Mouse (Mus musculus): ENCODE measurements around the gene Slc22a23. TPM values are rescaled to one million over a fixed set of nuclear protein-coding genes. Genes with fewer than 3 reads are reported as not detected.

The Slc22a23 gene
- polyA plus RNA-seq, 1 experiment from 2014 or later: 6.8 TPM

GRCm38 (mm10) chr13:34232992-34233391 lies 112.0 kb downstream of the Slc22a23 start:
- no peaks in the 10 kb centered on the region for H3K9me3 ChIP-seq
- no peak for DNase-seq (ENCODE audit: extremely low spot score, low spot score)
- 0 out of 2 replicates have a peak, but pooled peaks cover 5% of the 10 kb centered on the region for H3K36me3 ChIP-seq (replicated peaks)
- H3K4me3 ChIP-seq: no peak overlapping the region
- H3K27ac ChIP-seq: no peak overlapping the region
- 83% methylated on average over 6 of the region's 6 CpGs for WGBS
- H3K27me3 ChIP-seq (ENCODE audit: poor library complexity, severe bottlenecking): no peaks in the 10 kb centered on the region
- H3K4me1 ChIP-seq: peaks cover 72% of the 10 kb centered on the region

DNA sequence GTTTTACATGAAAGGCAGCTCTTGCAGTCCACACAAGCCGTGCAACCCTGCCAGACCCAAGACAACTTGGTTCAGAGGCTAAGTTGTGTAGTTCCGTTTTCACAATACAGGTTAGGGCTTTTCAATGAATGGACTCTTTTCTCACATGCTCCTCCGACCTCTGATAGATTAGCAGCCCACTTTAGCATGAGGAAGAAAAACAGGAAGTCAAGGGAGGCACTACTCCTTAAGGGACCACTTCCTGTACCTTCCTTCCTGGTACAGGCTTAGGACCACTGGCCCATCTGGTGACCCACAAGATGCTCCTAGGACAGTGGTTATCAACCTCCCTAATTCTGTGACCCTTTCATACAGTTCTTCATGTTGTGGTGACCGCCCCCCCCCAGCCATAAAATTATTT lies 116.1 kb downstream of the Slc22a23 start:
- Histone ChIP-seq H3K4me3 (no peak overlapping the region), H3K27me3 (ENCODE audit: poor library complexity, severe bottlenecking) (no peaks in the 10 kb centered on the region), H3K36me3 (replicated peaks) (no peaks in the 10 kb centered on the region), H3K4me1 (peaks cover 70% of the 10 kb centered on the region), H3K9me3 (no peaks in the 10 kb centered on the region), H3K27ac (no peak overlapping the region)
- 72% methylated on average over 4 of the region's 4 CpGs for WGBS
- no peak for DNase-seq (ENCODE audit: extremely low spot score, low spot score)

DNA sequence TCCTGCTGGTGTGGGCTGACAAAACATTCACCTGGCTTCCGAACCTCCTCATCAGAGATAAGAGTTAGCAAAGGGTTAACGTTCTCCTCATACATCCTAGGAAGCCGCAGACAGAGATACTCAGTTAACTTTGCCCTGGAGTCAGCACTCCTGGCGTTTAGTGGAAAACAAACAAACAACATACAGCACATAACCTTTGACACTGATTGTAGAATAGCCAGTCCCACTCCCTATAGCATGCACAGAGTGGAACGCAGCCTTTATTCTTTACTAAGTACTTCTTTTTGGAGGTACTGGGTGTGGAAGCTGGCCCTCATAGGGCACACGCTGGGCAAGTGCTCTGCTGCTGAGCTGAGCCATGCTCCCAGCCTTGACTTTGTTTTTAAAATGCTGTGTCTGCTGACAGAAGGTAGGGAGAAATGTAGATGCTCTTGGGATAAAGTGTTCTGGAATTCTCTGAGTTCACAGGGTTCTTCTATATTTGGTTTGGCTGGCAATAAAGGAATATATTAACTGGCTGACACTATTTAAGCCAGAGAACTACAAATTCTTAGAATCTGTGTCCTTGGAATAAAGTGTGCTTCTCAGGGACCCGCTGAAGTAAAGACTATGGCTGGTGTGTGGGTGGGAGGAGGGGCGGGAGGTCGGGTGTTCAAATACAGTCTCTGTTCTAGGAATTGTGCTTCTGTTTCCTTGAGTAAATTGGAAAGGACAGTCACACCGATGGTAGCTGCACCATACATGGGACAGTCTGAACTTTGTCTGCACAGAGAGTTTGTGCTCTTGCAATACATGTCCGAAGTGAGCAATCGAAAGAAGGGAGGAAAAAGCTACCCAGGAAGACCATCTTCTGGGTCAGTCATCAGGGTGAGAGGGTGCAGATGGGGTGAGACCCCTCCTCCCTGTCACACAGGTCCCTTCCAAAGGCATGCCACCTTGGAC lies 117.0 kb downstream of the Slc22a23 start:
- no peak for DNase-seq (ENCODE audit: extremely low spot score, low spot score)
- Histone ChIP-seq H3K9me3 (no peaks in the 10 kb centered on the region), H3K27me3 (ENCODE audit: poor library complexity, severe bottlenecking) (no peaks in the 10 kb centered on the region), H3K4me3 (no peak overlapping the region), H3K36me3 (replicated peaks) (no peaks in the 10 kb centered on the region), H3K27ac (peak overlapping the region; percentile 68; the same call in 1 of the 2 replicates), H3K4me1 (peaks cover 72% of the 10 kb centered on the region)
- WGBS: 35% methylated on average over 12 of the region's 12 CpGs

DNA sequence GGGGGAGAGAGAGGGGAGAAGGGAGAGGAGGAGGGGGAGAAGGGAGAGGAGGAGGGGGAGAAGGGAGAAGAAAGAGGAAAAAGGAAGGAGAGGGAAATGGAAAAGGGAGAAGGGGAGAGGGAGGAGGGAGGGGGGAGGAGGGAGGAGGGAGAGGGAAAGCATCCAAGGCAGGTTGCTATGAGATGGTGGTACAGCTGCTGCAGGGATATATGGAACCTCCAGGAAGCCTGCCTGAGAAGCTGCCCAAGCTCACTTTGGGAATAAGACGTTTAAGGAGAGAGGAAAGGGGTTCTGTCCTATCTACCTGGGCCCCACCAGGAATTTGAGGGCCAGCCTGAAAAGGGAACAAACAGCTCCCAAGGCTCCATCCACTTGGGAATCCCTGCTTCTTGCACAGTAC lies 118.0 kb downstream of the Slc22a23 start:
- peaks cover 70% of the 10 kb centered on the region for H3K4me1 ChIP-seq
- 0 out of 2 replicates have a peak overlapping the region, but pooled peaks have one; percentile 53 for H3K27ac ChIP-seq
- H3K9me3 ChIP-seq: no peaks in the 10 kb centered on the region
- H3K4me3 ChIP-seq: no peak overlapping the region
- 13% methylated on average over 1 of the region's 1 CpGs for WGBS
- no peak for DNase-seq (ENCODE audit: extremely low spot score, low spot score)
- no peaks in the 10 kb centered on the region for H3K27me3 ChIP-seq (ENCODE audit: poor library complexity, severe bottlenecking)
- H3K36me3 ChIP-seq (replicated peaks): peaks cover 3% of the 10 kb centered on the region; the same call in 1 of the 2 replicates

DNA sequence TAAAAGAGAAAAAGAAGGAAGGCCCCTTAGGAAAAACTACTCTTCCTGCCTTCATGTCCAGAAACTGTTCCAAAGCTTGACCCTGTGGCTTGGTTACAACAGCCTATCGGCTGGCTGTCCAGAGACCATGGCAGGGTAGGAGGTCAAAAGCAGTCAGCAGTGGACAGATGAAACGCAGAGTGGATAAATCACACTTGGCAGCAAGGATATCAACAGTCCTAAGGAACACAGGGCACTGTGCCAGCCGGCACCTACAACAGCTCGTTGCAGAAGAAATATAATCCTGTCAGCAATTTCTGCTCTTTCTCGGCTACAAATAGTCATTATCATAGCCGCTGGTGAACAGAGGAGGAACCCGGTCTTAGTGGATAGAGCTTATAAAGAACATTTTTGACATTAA lies 122.0 kb downstream of the Slc22a23 start:
- H3K27me3 ChIP-seq (ENCODE audit: poor library complexity, severe bottlenecking): no peaks in the 10 kb centered on the region
- H3K4me1 ChIP-seq: peaks cover 59% of the 10 kb centered on the region
- H3K36me3 ChIP-seq (replicated peaks): peaks cover 38% of the 10 kb centered on the region
- no peaks in the 10 kb centered on the region for H3K9me3 ChIP-seq
- DNase-seq (ENCODE audit: extremely low spot score, low spot score): no peak
- peak overlapping the region; percentile 44 for H3K27ac ChIP-seq
- no peak overlapping the region for H3K4me3 ChIP-seq
- 88% methylated on average over 7 of the region's 7 CpGs for WGBS

DNA sequence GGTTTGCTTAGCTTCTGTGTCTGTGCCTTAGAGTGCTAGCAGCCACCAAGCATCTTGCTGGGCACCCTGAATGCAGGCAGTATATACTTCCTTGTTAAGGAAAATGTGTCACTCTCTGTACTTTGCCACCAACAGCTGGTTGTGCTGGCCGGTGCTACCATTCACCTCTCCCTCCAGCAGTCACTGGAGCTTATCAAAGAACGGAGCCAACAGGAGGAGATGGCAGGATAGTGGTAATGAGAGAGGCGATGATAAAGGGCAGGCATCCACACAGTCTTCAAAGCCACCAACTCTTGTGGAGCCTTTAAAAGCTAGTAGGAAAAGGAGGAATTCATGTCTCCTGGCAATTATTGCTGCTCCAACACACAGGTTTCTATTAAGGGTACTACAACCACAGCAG lies 125.3 kb downstream of the Slc22a23 start:
- H3K36me3 ChIP-seq (replicated peaks): peaks cover 48% of the 10 kb centered on the region
- 92% methylated on average over 3 of the region's 3 CpGs for WGBS
- H3K27me3 ChIP-seq (ENCODE audit: poor library complexity, severe bottlenecking): no peaks in the 10 kb centered on the region
- no peak for DNase-seq (ENCODE audit: extremely low spot score, low spot score)
- no peaks in the 10 kb centered on the region for H3K9me3 ChIP-seq
- peaks cover 33% of the 10 kb centered on the region for H3K4me1 ChIP-seq
- H3K4me3 ChIP-seq: no peak overlapping the region
- no peak overlapping the region for H3K27ac ChIP-seq

- DNase-seq (ENCODE audit: extremely low spot score, low spot score): no peak
- Histone ChIP-seq H3K27ac (no peak overlapping the region), H3K4me3 (no peak overlapping the region), H3K36me3 (replicated peaks) (peaks cover 53% of the 10 kb centered on the region), H3K9me3 (no peaks in the 10 kb centered on the region), H3K4me1 (peaks cover 24% of the 10 kb centered on the region), H3K27me3 (ENCODE audit: poor library complexity, severe bottlenecking) (no peaks in the 10 kb centered on the region)
- 82% methylated on average over 3 of the region's 3 CpGs for WGBS
Observed at GRCm38 (mm10) chr13:34218776-34219175, 126.2 kb downstream of the Slc22a23 start.

DNA sequence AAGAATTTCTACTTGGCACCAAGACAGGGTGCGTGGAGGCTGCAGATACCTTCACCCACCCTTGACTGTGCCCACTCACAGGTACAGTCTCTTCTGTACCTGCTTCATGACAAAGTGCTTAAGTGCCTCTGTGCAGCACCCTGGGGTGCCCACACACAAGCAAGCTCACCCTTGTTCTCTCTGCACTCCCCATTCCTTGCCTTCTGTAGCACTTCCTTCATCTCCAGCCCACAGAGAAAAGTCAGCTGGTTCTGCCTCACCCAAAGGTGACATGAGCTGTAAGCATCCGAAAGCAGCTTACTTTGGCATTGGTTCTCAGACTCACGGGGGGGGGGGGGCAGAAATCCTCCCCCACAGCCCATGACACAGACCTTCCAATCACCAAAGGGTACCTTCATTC lies 130.1 kb downstream of the Slc22a23 start:
- WGBS: 84% methylated on average over 3 of the region's 3 CpGs
- DNase-seq (ENCODE audit: extremely low spot score, low spot score): no peak
- peaks cover 12% of the 10 kb centered on the region; the same call in 1 of the 2 replicates for H3K4me1 ChIP-seq
- H3K27ac ChIP-seq: peak overlapping the region; percentile 51; the same call in 1 of the 2 replicates
- peaks cover 42% of the 10 kb centered on the region for H3K36me3 ChIP-seq (replicated peaks)
- no peaks in the 10 kb centered on the region for H3K9me3 ChIP-seq
- no peaks in the 10 kb centered on the region for H3K27me3 ChIP-seq (ENCODE audit: poor library complexity, severe bottlenecking)
- no peak overlapping the region for H3K4me3 ChIP-seq

- DNase-seq (ENCODE audit: extremely low spot score, low spot score): no peak
- Histone ChIP-seq H3K27me3 (ENCODE audit: poor library complexity, severe bottlenecking) (no peaks in the 10 kb centered on the region), H3K9me3 (no peaks in the 10 kb centered on the region), H3K4me3 (no peak overlapping the region), H3K27ac (no peak overlapping the region), H3K4me1 (0 out of 2 replicates have a peak, but pooled peaks cover 4% of the 10 kb centered on the region), H3K36me3 (replicated peaks) (peaks cover 27% of the 10 kb centered on the region; the same call in 1 of the 2 replicates)
- WGBS: 75% methylated on average over 10 of the region's 10 CpGs
Observed at GRCm38 (mm10) chr13:34212735-34213212, 132.2 kb downstream of the Slc22a23 start.

- Histone ChIP-seq H3K9me3 (no peaks in the 10 kb centered on the region), H3K27me3 (ENCODE audit: poor library complexity, severe bottlenecking) (no peaks in the 10 kb centered on the region), H3K4me1 (0 out of 2 replicates have a peak, but pooled peaks cover 6% of the 10 kb centered on the region), H3K36me3 (replicated peaks) (peaks cover 25% of the 10 kb centered on the region; the same call in 1 of the 2 replicates), H3K27ac (0 out of 2 replicates have a peak overlapping the region, but pooled peaks have one; percentile 30), H3K4me3 (no peak overlapping the region)
- DNase-seq (ENCODE audit: extremely low spot score, low spot score): no peak
- whole genome bisulfite sequencing: 76% methylated on average over 4 of the region's 4 CpGs
Observed at GRCm38 (mm10) chr13:34211261-34211775, 133.7 kb downstream of the Slc22a23 start.

GRCm38 (mm10) chr13:34207714-34208470 lies 137.1 kb downstream of the Slc22a23 start:
- Histone ChIP-seq H3K27me3 (ENCODE audit: poor library complexity, severe bottlenecking) (no peaks in the 10 kb centered on the region), H3K9me3 (no peaks in the 10 kb centered on the region), H3K4me1 (0 out of 2 replicates have a peak, but pooled peaks cover 6% of the 10 kb centered on the region), H3K27ac (no peak overlapping the region), H3K4me3 (no peak overlapping the region), H3K36me3 (replicated peaks) (peaks cover 35% of the 10 kb centered on the region)
- DNase-seq (ENCODE audit: extremely low spot score, low spot score): no peak
- 84% methylated on average over 6 of the region's 6 CpGs for WGBS

- 93% methylated on average over 3 of the region's 3 CpGs for WGBS
- Histone ChIP-seq H3K27me3 (ENCODE audit: poor library complexity, severe bottlenecking) (no peaks in the 10 kb centered on the region), H3K9me3 (no peaks in the 10 kb centered on the region), H3K36me3 (replicated peaks) (peaks cover 56% of the 10 kb centered on the region), H3K4me3 (no peak overlapping the region), H3K27ac (no peak overlapping the region), H3K4me1 (peaks cover 10% of the 10 kb centered on the region; the same call in 1 of the 2 replicates)
- no peak for DNase-seq (ENCODE audit: extremely low spot score, low spot score)
Observed at GRCm38 (mm10) chr13:34205216-34205615, 139.8 kb downstream of the Slc22a23 start.

All from forebrain, embryonic 10.5 days (tissue).